Mouse (Mus musculus) thymus, adult 2 months (tissue): ENCODE measurements around the gene Phf24.

Experiments
- CTCF ChIP-seq: fragments of 200-500 bp; IDR thresholded peaks from 2 replicates; pipeline ENCODE4 v1.5.1; 2012; ENCODE audit warnings: mild to moderate bottlenecking, control low read depth, low read length, moderate library complexity, borderline replicate concordance; ENCODE audit not compliant: control insufficient read depth, poor library complexity, insufficient read depth; ENCODE audit errors: extremely low read depth
- POLR2A ChIP-seq: fragments of 200-500 bp; IDR thresholded peaks from 2 replicates; pipeline ENCODE4 v1.6.1; 2012; ENCODE audit warnings: mild to moderate bottlenecking, low read length, control low read depth, moderate library complexity; ENCODE audit not compliant: control insufficient read depth, poor library complexity, insufficient read depth; ENCODE audit errors: extremely low read depth

- TF ChIP-seq CTCF = no peak
- TF ChIP-seq POLR2A = no peak
Measured at GRCm38 (mm10) chr4:42904966-42905365, 11.5 kb upstream of the Phf24 start.
